23 mouse cellular contexts compared by ENCODE assay signal in the genomic region with DNA sequence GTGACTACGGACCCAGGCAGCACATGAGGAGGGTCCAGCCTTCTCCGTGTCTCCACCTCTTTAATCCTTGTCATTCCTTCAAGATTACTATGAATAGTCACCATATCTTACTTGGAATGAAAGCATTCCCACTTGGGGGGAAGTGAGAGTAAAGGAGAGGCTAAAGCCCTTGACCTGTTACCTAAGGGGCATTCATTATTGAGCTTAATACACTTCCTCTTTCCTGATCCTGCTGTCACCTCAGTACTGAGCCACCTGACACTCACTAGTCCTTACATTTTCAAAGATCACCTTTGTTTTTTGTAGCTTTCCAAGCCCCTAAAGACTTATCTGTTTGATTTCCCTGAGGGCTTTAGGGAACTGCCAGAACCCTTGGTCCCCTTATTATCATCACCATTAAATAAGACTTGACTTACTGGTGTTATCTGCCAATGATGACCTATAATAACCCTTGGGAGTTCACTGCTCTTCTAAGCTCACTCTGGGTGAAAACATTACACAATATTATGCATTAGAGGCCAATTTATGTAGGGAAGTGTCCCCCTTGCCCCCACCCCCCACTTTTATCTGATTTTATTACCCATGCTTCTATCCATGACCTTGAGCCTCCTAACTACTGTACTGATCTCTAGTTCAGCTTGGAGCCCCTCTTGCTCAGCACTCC. TPM values are rescaled to one million over a fixed set of nuclear protein-coding genes. Genes with fewer than 3 reads are reported as not detected.
"Had no signal": no experiment of that assay in that cellular context is flagged by ENCODE, and none has a peak within 500 bp of the region (broad histone marks: within the 10 kb centered on the region; RNA-seq: fewer than 3 reads in every experiment).

No protein-coding gene starts in this region.

- DNase-seq: kidney, adult 18-20 months; kidney, postnatal 10 days; kidney, postnatal 4 days; lung, postnatal 14 days; spleen, adult 18-20 months; thymus, adult 2 months; thymus, postnatal 25 days had no signal

- ATAC-seq: midbrain, embryonic 15.5 days had no signal

- H3K4me2 ChIP-seq: liver, embryonic 15.5 days; lung, embryonic 15.5 days; midbrain, embryonic 15.5 days; neural tube, embryonic 12.5 days had no signal

- H3K27ac ChIP-seq: limb, embryonic 10.5 days; liver, embryonic 15.5 days; lung, embryonic 15.5 days; macrophage; midbrain, embryonic 15.5 days; neural tube, embryonic 12.5 days had no signal

- H3K9me3 ChIP-seq: limb, embryonic 10.5 days; liver, embryonic 15.5 days; lung, embryonic 15.5 days; midbrain, embryonic 15.5 days; neural tube, embryonic 12.5 days had no signal

- H3K4me1 ChIP-seq: limb, embryonic 10.5 days; lung, embryonic 15.5 days; midbrain, embryonic 15.5 days; neural tube, embryonic 12.5 days had no signal

- H3K27me3 ChIP-seq: liver, embryonic 15.5 days; lung, embryonic 15.5 days; midbrain, embryonic 15.5 days; neural tube, embryonic 12.5 days had no signal

- H3K9ac ChIP-seq: liver, embryonic 15.5 days; lung, embryonic 15.5 days; midbrain, embryonic 15.5 days; neural tube, embryonic 12.5 days had no signal

- H3K4me3 ChIP-seq: limb, embryonic 10.5 days; liver, embryonic 15.5 days; lung, embryonic 15.5 days; midbrain, embryonic 15.5 days; neural tube, embryonic 12.5 days had no signal

- H3K36me3 ChIP-seq: limb, embryonic 10.5 days; liver, embryonic 15.5 days; lung, embryonic 15.5 days; midbrain, embryonic 15.5 days; neural tube, embryonic 12.5 days had no signal

RNA-seq across cellular contexts. Expression of a gene that starts 44.8 kb away (rescaled TPM):
- total RNA-seq: layer of hippocampus, postnatal 14 days; left cerebral cortex, adult 18-20 months; left cerebral cortex, postnatal 10 days; monocyte, adult 5-6 weeks; neutrophil, adult 5-6 weeks had no signal
- polyA plus RNA-seq: kidney, embryonic 14.5 days; limb, embryonic 10.5 days; limb, embryonic 14.5 days; liver, embryonic 15.5 days; macrophage; neural tube, embryonic 12.5 days; stomach, embryonic 14.5 days; thymus, adult 2 months; urinary bladder, adult 2 months had no signal

RNA-seq across cellular contexts. Expression of a gene that starts 55.4 kb away (rescaled TPM):
- total RNA-seq: layer of hippocampus, adult 8-10 months; layer of hippocampus, postnatal 14 days; monocyte, adult 5-6 weeks had no signal
- polyA plus RNA-seq: kidney, embryonic 14.5 days; limb, embryonic 10.5 days; macrophage; neural tube, embryonic 12.5 days; thymus, adult 2 months had no signal
